Mouse (Mus musculus) yolk sac, embryonic 10.5 days (tissue): ENCODE results near the gene Ttc41.

ENCODE experiments used
- DNase-seq: peaks from one replicate; pipeline ENCODE4 v3.0.0-alpha.2; 2017; ENCODE audit warnings: low spot score

The Ttc41 gene

DNA sequence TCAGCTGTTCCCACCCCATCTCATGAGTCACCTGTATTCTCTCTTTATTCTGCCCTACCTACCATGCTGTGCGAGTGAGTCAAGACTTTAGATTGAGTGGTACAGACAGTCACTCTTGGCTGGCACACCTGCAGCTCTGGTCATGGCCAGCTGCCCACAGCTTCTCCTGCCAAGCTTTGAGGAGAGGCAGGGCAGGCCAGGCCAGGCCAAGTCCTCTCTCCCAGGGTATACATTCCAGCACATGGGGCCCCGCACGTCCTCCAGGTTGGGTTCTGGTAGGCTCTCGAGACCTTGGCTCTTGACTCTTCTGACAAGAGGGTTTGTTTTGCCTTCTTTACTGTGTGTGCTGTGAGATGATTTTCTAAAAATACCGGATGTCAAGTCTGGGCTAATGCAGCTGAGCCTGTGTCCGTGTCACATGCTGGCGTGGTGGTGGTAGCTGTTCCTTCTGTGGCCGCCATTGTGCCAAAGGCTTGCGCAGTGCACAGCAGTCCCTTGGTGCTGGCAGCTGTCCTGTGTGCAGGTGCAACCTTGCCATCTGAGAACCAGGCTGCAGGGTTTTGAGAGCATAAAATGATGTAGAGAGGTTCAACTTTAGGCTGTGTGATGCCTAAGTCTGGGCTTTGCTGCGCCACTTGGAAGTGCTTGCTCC, 120.4 kb downstream of the Ttc41 start:
- DNase-seq = no peak
